Mouse (Mus musculus) embryonic facial prominence, embryonic 14.5 days (tissue): ENCODE results near the gene Bcar3. TPM values are rescaled to one million over a fixed set of nuclear protein-coding genes. Genes with fewer than 3 reads are reported as not detected.

Experiments used
- ATAC-seq: fragments of 200-750 bp; cut with Nextera tagmentation; 2 replicates; pipeline ENCODE4 v1.8.0; 2017; ENCODE audit warnings: low read depth, moderate number of reproducible peaks, moderate TSS enrichment
- DNase-seq: peaks from one replicate; pipeline ENCODE4 v3.0.0-alpha.2; 2015; ENCODE audit warnings: low spot score
- H3K27ac ChIP-seq: fragments of 300-500 bp; sonication (generic); replicated peaks from 2 replicates; pipeline ENCODE4 v1.5.1; 2014; ENCODE audit warnings: low read depth, mild to moderate bottlenecking, low read length, moderate library complexity
- H3K27me3 ChIP-seq: fragments of 300-500 bp; sonication (generic); replicated peaks from 2 replicates; pipeline ENCODE4 v1.6.1; 2014; ENCODE audit warnings: low read length; ENCODE audit not compliant: control insufficient read depth, insufficient read depth
- H3K36me3 ChIP-seq: fragments of 300-500 bp; sonication (generic); 2 replicates; pipeline ENCODE4 v1.6.1; 2014; ENCODE audit warnings: low read length, mixed read lengths; ENCODE audit not compliant: control insufficient read depth, insufficient read depth
- H3K4me1 ChIP-seq: fragments of 300-500 bp; sonication (generic); 2 replicates; pipeline ENCODE4 v1.6.1; 2014; ENCODE audit warnings: antibody characterized with exemption, low read length; ENCODE audit not compliant: control insufficient read depth, insufficient read depth
- H3K4me2 ChIP-seq: fragments of 300-500 bp; sonication (generic); 2 replicates; pipeline ENCODE4 v1.6.1; 2014; ENCODE audit warnings: low read depth, mild to moderate bottlenecking, low read length, moderate library complexity, mixed read lengths
- H3K4me3 ChIP-seq: fragments of 300-500 bp; sonication (generic); 2 replicates; pipeline ENCODE4 v1.5.1; 2014; ENCODE audit warnings: low read depth, mild to moderate bottlenecking, low read length
- H3K9ac ChIP-seq: fragments of 300-500 bp; sonication (generic); 2 replicates; pipeline ENCODE4 v1.6.1; 2014; ENCODE audit warnings: low read depth, mild to moderate bottlenecking, low read length, moderate library complexity, mixed read lengths
- H3K9me3 ChIP-seq: fragments of 300-500 bp; sonication (generic); 2 replicates; pipeline ENCODE4 v1.6.1; 2016; ENCODE audit warnings: low read length; ENCODE audit not compliant: control insufficient read depth
- WGBS: fragments of 180-500 bp; shearing (Covaris S2); extraction: QIAGEN DNeasy Blood & Tissue Kit; methylation state at CpG from one replicate; pipeline ENCODE4 v1.1.7; 2014; 5-methylcytosine and 5-hydroxymethylcytosine counted together
- polyA plus RNA-seq: library from polyadenylated mRNA; unstranded; fragments of >200 nt; fragmentation: Nextera tagmentation; extraction: Ambion mirVana; gene quantifications from 2 replicates; pipeline ENCODE4 v1.2.1, GENCODE M21; 2014

Bcar3 gene
- polyA plus RNA-seq, 1 experiment from 2014 or later, result 10.0 TPM

- H3K4me3 ChIP-seq, result no peak overlapping the region
- H3K9ac ChIP-seq, result no peak overlapping the region
- peak; percentile 37; the same call in 1 of the 2 replicates for ATAC-seq
- peaks cover 27% of the 10 kb centered on the region for H3K4me1 ChIP-seq
- no peak overlapping the region for H3K4me2 ChIP-seq
- no peaks in the 10 kb centered on the region for H3K27me3 ChIP-seq
- no peaks in the 10 kb centered on the region for H3K36me3 ChIP-seq
- peak; percentile 66 for DNase-seq
- WGBS, result 61% methylated on average over 7 of the region's 7 CpGs
- H3K9me3 ChIP-seq, result no peaks in the 10 kb centered on the region
- H3K27ac ChIP-seq, result no peak overlapping the region; the same call in 1 of the 2 replicates
Observed at GRCm38 (mm10) chr3:122430780-122431497, 137.0 kb downstream of the Bcar3 start.

GRCm38 (mm10) chr3:122432811-122433406 lies 139.0 kb downstream of the Bcar3 start:
- WGBS, result 13% methylated on average over 9 of the region's 9 CpGs
- Histone ChIP-seq H3K27me3 (no peaks in the 10 kb centered on the region), H3K36me3 (no peaks in the 10 kb centered on the region), H3K4me2 (no peak overlapping the region), H3K4me3 (no peak overlapping the region), H3K4me1 (peaks cover 27% of the 10 kb centered on the region), H3K27ac (no peak overlapping the region), H3K9ac (no peak overlapping the region), H3K9me3 (no peaks in the 10 kb centered on the region)
- DNase-seq, result peak; percentile 63
- ATAC-seq, result peak; percentile 69; the same call in 1 of the 2 replicates

- 85% methylated on average over 5 of the region's 5 CpGs for WGBS
- Histone ChIP-seq H3K27me3 (no peaks in the 10 kb centered on the region), H3K27ac (no peak overlapping the region), H3K4me1 (peaks cover 27% of the 10 kb centered on the region), H3K9ac (no peak overlapping the region), H3K4me2 (no peak overlapping the region), H3K9me3 (no peaks in the 10 kb centered on the region), H3K36me3 (no peaks in the 10 kb centered on the region), H3K4me3 (no peak overlapping the region)
- no peak for ATAC-seq
- DNase-seq, result no peak
Observed at GRCm38 (mm10) chr3:122433975-122434626, 140.2 kb downstream of the Bcar3 start.

GRCm38 (mm10) chr3:122434983-122435935 lies 141.3 kb downstream of the Bcar3 start:
- Histone ChIP-seq H3K36me3 (no peaks in the 10 kb centered on the region), H3K4me2 (no peak overlapping the region), H3K4me1 (peaks cover 27% of the 10 kb centered on the region), H3K4me3 (no peak overlapping the region), H3K9me3 (no peaks in the 10 kb centered on the region), H3K9ac (no peak overlapping the region), H3K27ac (no peak overlapping the region), H3K27me3 (no peaks in the 10 kb centered on the region)
- 88% methylated on average over 8 of the region's 8 CpGs for WGBS
- DNase-seq, result no peak
- ATAC-seq, result no peak

DNA sequence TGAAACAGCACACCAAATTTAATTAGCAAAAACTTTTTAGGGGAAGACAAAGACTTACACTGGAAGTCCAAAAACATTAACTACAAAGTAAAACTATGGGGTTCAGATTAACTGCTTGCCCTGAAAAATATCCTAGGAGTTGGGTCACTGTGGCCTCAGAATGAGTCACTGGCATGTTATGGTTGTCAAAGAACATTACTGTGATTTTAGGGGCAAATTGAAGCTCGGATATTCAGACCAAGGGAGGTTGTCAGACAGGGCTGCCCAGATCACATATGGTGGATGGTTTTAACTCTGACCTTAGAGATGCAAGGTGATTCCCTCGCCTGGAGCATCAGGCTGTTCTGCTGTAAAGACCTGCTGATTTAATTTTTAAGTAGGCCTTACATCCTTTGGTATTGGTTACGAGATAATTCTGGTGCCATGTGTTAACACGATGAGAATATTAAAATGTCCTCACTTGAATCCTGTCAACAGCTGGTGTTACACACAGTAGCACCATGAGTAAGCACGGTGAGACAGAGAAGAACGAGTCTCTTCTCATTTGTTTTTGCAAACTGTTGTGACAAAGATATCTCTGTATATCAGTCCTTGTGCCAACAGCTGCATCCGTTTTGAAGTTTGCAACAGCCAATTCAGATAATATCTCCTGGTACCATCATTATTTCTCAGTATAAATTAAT lies 144.3 kb downstream of the Bcar3 start:
- Histone ChIP-seq H3K36me3 (no peaks in the 10 kb centered on the region), H3K9ac (no peak overlapping the region), H3K4me2 (no peak overlapping the region), H3K4me1 (peaks cover 3% of the 10 kb centered on the region; the same call in 1 of the 2 replicates), H3K9me3 (no peaks in the 10 kb centered on the region), H3K4me3 (no peak overlapping the region), H3K27ac (no peak overlapping the region), H3K27me3 (no peaks in the 10 kb centered on the region)
- ATAC-seq (no peak), DNase-seq (no peak)
- 51% methylated on average over 7 of the region's 7 CpGs for WGBS

GRCm38 (mm10) chr3:122445696-122446095 lies 151.8 kb downstream of the Bcar3 start:
- no peak overlapping the region for H3K4me2 ChIP-seq
- WGBS, result 87% methylated on average over 11 of the region's 11 CpGs
- no peak for DNase-seq
- H3K9ac ChIP-seq, result no peak overlapping the region
- no peak for ATAC-seq
- H3K27me3 ChIP-seq, result no peaks in the 10 kb centered on the region
- H3K36me3 ChIP-seq, result no peaks in the 10 kb centered on the region
- H3K9me3 ChIP-seq, result no peaks in the 10 kb centered on the region
- peaks cover 7% of the 10 kb centered on the region; the same call in 1 of the 2 replicates for H3K4me1 ChIP-seq
- H3K27ac ChIP-seq, result no peak overlapping the region
- no peak overlapping the region for H3K4me3 ChIP-seq

- WGBS, result 46% methylated on average over 8 of the region's 8 CpGs
- Histone ChIP-seq H3K4me3 (no peak overlapping the region), H3K9me3 (no peaks in the 10 kb centered on the region), H3K36me3 (no peaks in the 10 kb centered on the region), H3K27ac (no peak overlapping the region), H3K4me1 (peaks cover 7% of the 10 kb centered on the region; the same call in 1 of the 2 replicates), H3K9ac (no peak overlapping the region), H3K27me3 (no peaks in the 10 kb centered on the region), H3K4me2 (no peak overlapping the region)
- DNase-seq (no peak), ATAC-seq (no peak)
Observed at GRCm38 (mm10) chr3:122446678-122447077, 152.7 kb downstream of the Bcar3 start.
